Mouse (Mus musculus) C2C12 (cell line): ENCODE data around the gene Rflna. TPM values are rescaled to one million over a fixed set of nuclear protein-coding genes. Genes with fewer than 3 reads are reported as not detected.

Experiments used
- H3K27me3 ChIP-seq: one replicate; pipeline ENCODE4 v1.6.1; 2011; ENCODE audit not compliant: control insufficient read depth, insufficient read depth, insufficient read length
- H3K36me3 ChIP-seq: one replicate; pipeline ENCODE4 v1.6.1; 2011; ENCODE audit not compliant: control insufficient read depth, insufficient read depth
- H3K4me3 ChIP-seq: one replicate; pipeline ENCODE4 v1.5.1; 2011; ENCODE audit warnings: mild to moderate bottlenecking, control low read depth; ENCODE audit not compliant: poor library complexity, insufficient read depth, severe bottlenecking
- H3K79me2 ChIP-seq: one replicate; pipeline ENCODE4 v1.6.1; 2011; ENCODE audit not compliant: control insufficient read depth, insufficient read depth
- H3K79me3 ChIP-seq: one replicate; pipeline ENCODE4 v1.6.1; 2011; ENCODE audit warnings: low read depth, control low read depth
- H3ac ChIP-seq: one replicate; pipeline ENCODE3; 2011; ENCODE audit warnings: low read depth; ENCODE audit not compliant: control insufficient read depth, insufficient read length
- CEBPB ChIP-seq: IDR thresholded peaks from one replicate; pipeline ENCODE4 v1.6.1; 2011; ENCODE audit warnings: low read depth, mild to moderate bottlenecking, control low read depth, moderate library complexity
- CTCF ChIP-seq: IDR thresholded peaks from one replicate; pipeline ENCODE4 v1.5.1; 2011; ENCODE audit not compliant: control insufficient read depth, insufficient read depth, insufficient read length
- FOSL1 ChIP-seq: IDR thresholded peaks from one replicate; pipeline ENCODE4 v1.8.0; 2011; ENCODE audit warnings: mild to moderate bottlenecking, low read length; ENCODE audit not compliant: poor library complexity, insufficient read depth, severe bottlenecking
- MAX ChIP-seq: IDR thresholded peaks from one replicate; pipeline ENCODE4 v1.6.1; 2011; ENCODE audit warnings: mild to moderate bottlenecking, control low read depth
- MYOD1 ChIP-seq: IDR thresholded peaks from one replicate; pipeline ENCODE4 v1.6.1; 2011; ENCODE audit warnings: low read depth; ENCODE audit not compliant: control insufficient read depth, insufficient read length
- MYOG ChIP-seq: IDR thresholded peaks from one replicate; pipeline ENCODE4 v1.6.1; 2011; ENCODE audit not compliant: control insufficient read depth, insufficient read length; ENCODE audit errors: extremely low read depth
- USF1 ChIP-seq: IDR thresholded peaks from one replicate; pipeline ENCODE4 v1.6.1; 2011; ENCODE audit warnings: low read depth, mild to moderate bottlenecking, control low read depth, moderate library complexity
- long read RNA-seq, 2 experiments: library from polyadenylated mRNA; unstranded; transcript quantifications; one replicate each; pipeline ENCODE4 v2.0.0; 2019 to 2020
- polyA plus RNA-seq: library from polyadenylated mRNA; unstranded; fragments of >200 nt; fragmentation: generic; extraction: Trizol; gene quantifications from one replicate; pipeline ENCODE4 v1.2.1, GENCODE M21; 2012; ENCODE audit warnings: missing spikeins

Gene Rflna
- 0.19 TPM for polyA plus RNA-seq
- long read RNA-seq, experiment 1, result 0 reads
- long read RNA-seq, experiment 2, result 0 reads

DNA sequence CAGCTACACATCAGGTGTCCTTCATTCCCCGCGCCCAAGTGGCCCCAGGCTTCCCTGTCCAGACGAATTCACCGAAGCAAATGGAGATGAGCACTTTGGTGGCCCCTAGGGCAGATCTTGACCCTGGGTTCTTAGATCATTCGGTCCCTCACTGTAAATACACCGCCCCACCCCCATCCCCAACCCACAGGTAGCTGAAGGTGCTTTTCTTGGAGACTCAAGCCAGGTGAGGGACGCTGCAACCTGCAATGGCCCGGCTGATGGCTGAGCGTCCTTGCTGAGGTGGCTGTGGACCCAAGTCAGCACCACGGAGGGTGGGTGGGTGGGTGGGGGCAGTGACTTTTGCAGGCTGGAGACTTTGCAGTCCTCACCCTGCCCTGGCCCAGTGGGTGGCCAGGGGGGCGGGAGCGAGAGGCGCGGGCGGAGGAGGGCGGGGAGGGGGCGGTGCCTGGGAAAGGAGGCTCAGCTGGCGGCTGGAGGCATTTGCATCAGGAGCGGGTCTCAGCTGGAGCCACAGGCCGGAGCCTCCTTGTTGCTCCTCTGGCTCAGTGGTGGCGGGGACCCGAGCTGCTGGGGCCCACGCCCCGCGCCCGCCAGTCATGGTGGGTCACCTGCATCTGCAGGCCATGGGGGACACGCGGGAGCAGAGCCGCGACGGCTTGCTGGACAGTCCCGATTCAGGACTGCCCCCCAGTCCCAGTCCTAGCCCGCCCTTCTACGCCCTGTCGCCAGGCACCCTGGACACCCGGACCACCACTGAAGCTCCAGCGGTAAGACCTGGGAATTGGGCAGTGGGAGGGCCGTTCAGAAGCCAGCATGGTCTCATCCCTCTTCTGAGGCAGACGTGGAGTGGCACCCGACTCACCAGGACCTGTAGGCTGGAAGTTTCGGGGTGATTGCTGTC lies at the start of gene Rflna:
TSS of gene Rflna (plus strand) at position 253 of the 904 bp plus-strand sequence.
- H3K79me3 ChIP-seq, result no peaks in the 10 kb centered on the region
- H3K79me2 ChIP-seq, result no peaks in the 10 kb centered on the region

DNA sequence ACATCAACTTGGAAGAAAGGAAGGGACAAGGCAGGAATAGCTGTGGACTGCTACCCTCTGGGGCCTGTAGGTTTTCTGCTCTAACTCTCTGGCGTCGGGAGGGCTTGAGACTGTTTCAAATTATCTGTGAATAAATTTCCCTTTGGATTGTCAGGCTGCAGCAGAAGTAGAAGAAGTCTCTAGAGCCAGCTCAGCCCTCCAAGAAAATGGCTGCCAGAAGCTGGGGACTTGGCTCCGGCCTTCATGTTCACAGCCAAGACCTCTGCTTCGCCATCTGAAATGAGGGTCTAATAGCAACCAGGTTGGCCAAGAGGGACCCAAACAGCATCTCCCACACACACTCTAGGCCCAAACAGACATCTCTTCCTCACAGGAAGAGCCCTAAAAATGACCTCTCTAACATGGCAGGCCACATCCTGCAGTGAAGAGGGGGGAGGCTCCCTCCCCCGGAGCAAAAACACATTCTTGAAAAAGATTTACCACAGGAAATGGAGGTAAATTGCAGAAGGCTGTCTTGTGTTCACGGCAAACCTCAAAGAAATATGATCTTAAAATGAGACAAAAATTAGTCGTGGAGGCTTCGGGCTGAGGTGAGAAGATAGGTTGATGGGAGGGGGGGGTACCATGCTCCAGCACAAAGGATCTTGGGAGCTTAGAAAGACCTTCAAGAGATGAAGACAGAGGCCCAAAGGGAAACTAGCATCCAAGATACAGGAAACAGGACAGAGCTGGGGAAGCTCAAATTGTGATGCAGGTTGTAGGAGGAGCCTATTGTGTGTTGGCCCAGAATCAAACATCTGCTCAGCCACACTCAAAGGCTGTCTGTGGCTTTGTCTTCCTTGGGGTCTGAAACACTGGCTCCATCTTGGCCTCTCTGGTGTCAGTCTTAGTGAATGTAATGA lies 48.4 kb upstream of the Rflna start:
- H3K79me3 ChIP-seq, result no peaks in the 10 kb centered on the region
- H3K79me2 ChIP-seq, result no peaks in the 10 kb centered on the region
- TF ChIP-seq MYOD1, result peak; percentile 17
- TF ChIP-seq CTCF, result no peak
- no peaks in the 10 kb centered on the region for H3K27me3 ChIP-seq
- H3ac ChIP-seq, result no peak overlapping the region
- H3K36me3 ChIP-seq, result no peaks in the 10 kb centered on the region
- no peak overlapping the region for H3K4me3 ChIP-seq

More for the DNA sequence above, at the start of gene Rflna:
- no peaks in the 10 kb centered on the region for H3K36me3 ChIP-seq
- H3ac ChIP-seq, result no peak within 1 kb of the TSS
- no peaks in the 10 kb centered on the region for H3K27me3 ChIP-seq
- H3K4me3 ChIP-seq, result no peak within 1 kb of the TSS
- no peak for TF ChIP-seq CTCF

DNA sequence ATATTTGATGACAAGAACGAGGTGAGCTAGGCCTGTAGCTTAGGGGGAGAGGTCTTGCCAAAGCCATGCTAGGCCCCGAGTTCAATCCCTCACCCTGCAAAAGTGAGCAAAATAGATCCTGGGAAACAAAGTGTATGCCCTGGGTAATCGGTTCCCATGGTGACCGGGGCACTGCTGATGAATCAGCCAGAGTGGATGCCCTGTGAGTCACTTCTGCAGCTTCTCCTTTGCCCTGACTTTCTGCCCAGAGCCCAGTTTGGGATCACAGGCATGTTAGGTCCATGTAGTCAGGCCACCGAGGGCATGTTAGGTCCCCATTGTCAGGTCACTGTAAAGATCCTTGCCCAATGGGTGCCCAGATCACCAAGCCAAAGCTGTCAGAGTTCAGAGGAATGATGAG lies 45.5 kb upstream of the Rflna start:
- Histone ChIP-seq H3ac (no peak overlapping the region), H3K27me3 (no peaks in the 10 kb centered on the region), H3K79me2 (no peaks in the 10 kb centered on the region), H3K4me3 (no peak overlapping the region), H3K36me3 (no peaks in the 10 kb centered on the region), H3K79me3 (no peaks in the 10 kb centered on the region)
- peak; percentile 24 for TF ChIP-seq FOSL1
- TF ChIP-seq CEBPB, result no peak
- no peak for TF ChIP-seq CTCF
- no peak for TF ChIP-seq MYOD1
- TF ChIP-seq USF1, result no peak

DNA sequence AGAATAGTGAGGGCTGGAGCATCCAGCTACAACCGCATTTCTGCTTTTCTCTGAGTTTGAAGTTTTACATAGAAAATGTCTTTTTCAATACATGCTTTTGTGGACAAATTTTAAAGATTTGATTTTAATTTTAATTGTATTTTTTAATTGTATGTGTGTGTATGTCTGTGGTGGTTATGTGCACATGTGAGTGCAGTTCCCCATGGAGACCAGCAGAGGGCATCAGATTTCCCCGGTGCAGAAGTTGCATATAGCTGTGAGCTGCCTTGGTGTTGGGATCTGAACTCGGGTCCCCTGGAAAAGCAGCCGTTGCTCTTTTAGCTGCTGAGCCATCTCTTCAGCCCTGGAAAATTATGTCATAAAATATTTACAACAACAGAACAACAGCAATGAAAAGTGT lies 43.9 kb upstream of the Rflna start:
- no peak for TF ChIP-seq USF1
- no peak for TF ChIP-seq CTCF
- no peak for TF ChIP-seq MYOD1
- no peak for TF ChIP-seq MYOG
- no peak for TF ChIP-seq MAX
- TF ChIP-seq FOSL1, result no peak
- no peak for TF ChIP-seq CEBPB
- Histone ChIP-seq H3K27me3 (no peaks in the 10 kb centered on the region), H3ac (no peak overlapping the region), H3K36me3 (no peaks in the 10 kb centered on the region), H3K79me2 (no peaks in the 10 kb centered on the region), H3K79me3 (no peaks in the 10 kb centered on the region), H3K4me3 (no peak overlapping the region)

- TF ChIP-seq USF1, result no peak
- TF ChIP-seq MYOG, result no peak
- TF ChIP-seq CTCF, result no peak
- TF ChIP-seq MYOD1, result no peak
- TF ChIP-seq CEBPB, result no peak
- no peak for TF ChIP-seq FOSL1
- no peak for TF ChIP-seq MAX
- Histone ChIP-seq H3K27me3 (no peaks in the 10 kb centered on the region), H3ac (no peak overlapping the region), H3K79me3 (no peaks in the 10 kb centered on the region), H3K36me3 (no peaks in the 10 kb centered on the region), H3K4me3 (no peak overlapping the region), H3K79me2 (no peaks in the 10 kb centered on the region)
Measured at GRCm38 (mm10) chr5:124960131-124960901, 42.7 kb upstream of the Rflna start.
